ENCODE assay signal across 9 mouse cellular contexts in genomic region chr16:34960243-34960642, GRCm38 (mm10).
A peak's percentile ranks its signal among the peaks of the same experiment; 100 is the strongest.
DNase-seq lines count a peak whose midpoint lies in the region; ATAC-seq and TF ChIP-seq lines count a peak whose summit lies in the region.
"Had no signal": no experiment of that assay in that cellular context is flagged by ENCODE, and none has a peak within 500 bp of the region (broad histone marks: within the 10 kb centered on the region; RNA-seq: fewer than 3 reads in every experiment).

No protein-coding gene starts in this region.

- peak overlapping the region; percentile 96 for H3K27ac ChIP-seq in heart, postnatal 0 days (ENCODE audit: low read depth)
- peak overlapping the region; percentile 60 for H3K27ac ChIP-seq in small intestine, adult 2 months (ENCODE audit: insufficient read depth, low read depth, low read length)
- H3K27ac ChIP-seq: hindbrain, embryonic 15.5 days had no signal

- ATAC-seq in heart, postnatal 0 days (ENCODE audit: insufficient read depth, low read depth), result no peak
- no peak for ATAC-seq in activated CD4-positive, CD25-positive, alpha-beta regulatory T cell, adult 4 months

- no peak for TF ChIP-seq EP300 in heart, postnatal 0 days (IDR thresholded peaks at IDR 0.05; ENCODE audit: low read depth)

- peaks cover 54% of the 10 kb centered on the region for H3K4me1 ChIP-seq in heart, postnatal 0 days (ENCODE audit: control insufficient read depth, insufficient read depth)
- H3K4me1 ChIP-seq in small intestine, adult 2 months (ENCODE audit: control insufficient read depth, insufficient read depth, insufficient read length, low read length), result peaks cover 5% of the 10 kb centered on the region

- H3K4me2 ChIP-seq in heart, postnatal 0 days (ENCODE audit: low read depth, low read length), result no peak overlapping the region
- H3K4me2 ChIP-seq: hindbrain, embryonic 15.5 days had no signal

- H3K4me3 ChIP-seq in heart, postnatal 0 days (ENCODE audit: low read depth, low read length), result no peak overlapping the region
- no peak overlapping the region for H3K4me3 ChIP-seq in small intestine, adult 2 months (ENCODE audit: low read depth, low read length)
- H3K4me3 ChIP-seq: hindbrain, embryonic 15.5 days had no signal

- no peaks in the 10 kb centered on the region for H3K36me3 ChIP-seq in heart, postnatal 0 days (replicated peaks; ENCODE audit: control insufficient read depth, insufficient read depth, low read length)
- H3K36me3 ChIP-seq in small intestine, adult 2 months (ENCODE audit: control insufficient read depth, insufficient read depth, low read length), result peaks cover 74% of the 10 kb centered on the region
- H3K36me3 ChIP-seq: hindbrain, embryonic 15.5 days had no signal

- peak; percentile 53 for DNase-seq in adrenal gland, postnatal 10 days
- no peak for DNase-seq in adrenal gland, postnatal 36 days
- peak; percentile 37 for DNase-seq in kidney, postnatal 10 days
- no peak for DNase-seq in kidney, adult 18-20 months
- DNase-seq in heart, postnatal 0 days (ENCODE audit: low spot score), result no peak
- no peak for DNase-seq in layer of hippocampus, adult 9-11 months

- 73% methylated on average over 5 of the region's 5 CpGs for WGBS in heart, postnatal 0 days
- WGBS in small intestine, adult 2 months, result 75% methylated on average over 5 of the region's 5 CpGs

- H3K27me3 ChIP-seq in heart, postnatal 0 days (ENCODE audit: control insufficient read depth, insufficient read depth, low read length), result no peaks in the 10 kb centered on the region
- H3K27me3 ChIP-seq in small intestine, adult 2 months (ENCODE audit: control insufficient read depth, insufficient read depth, low read length), result no peaks in the 10 kb centered on the region
- H3K27me3 ChIP-seq: hindbrain, embryonic 15.5 days had no signal

- no peak for TF ChIP-seq CTCF in heart, postnatal 0 days (IDR thresholded peaks at IDR 0.05; ENCODE audit: low read depth)
- no peak for TF ChIP-seq CTCF in small intestine, adult 2 months (IDR thresholded peaks at IDR 0.05; ENCODE audit: extremely low read depth, insufficient read length, insufficient replicate concordance, low read depth, low read length)

- no peak overlapping the region for H3K9ac ChIP-seq in heart, postnatal 0 days (replicated peaks; ENCODE audit: low read depth, low read length)
- H3K9ac ChIP-seq: hindbrain, embryonic 15.5 days had no signal

- no peak for TF ChIP-seq POLR2A in small intestine, adult 2 months (IDR thresholded peaks at IDR 0.05; ENCODE audit: low read depth, low read length)

- no peaks in the 10 kb centered on the region for H3K9me3 ChIP-seq in heart, postnatal 0 days (replicated peaks; ENCODE audit: control insufficient read depth, low read length)
- H3K9me3 ChIP-seq: hindbrain, embryonic 15.5 days had no signal

Comparison
In these comparisons a context has a peak if more than half of its experiments do, and no peak if none do; other contexts are left out.
1. DNase-seq: peak in adrenal gland, postnatal 10 days (single experiment) and kidney, postnatal 10 days (single experiment); none in adrenal gland, postnatal 36 days (0 of 2), kidney, adult 18-20 months (single experiment), heart, postnatal 0 days (single experiment) and layer of hippocampus, adult 9-11 months (single experiment).